Mouse (Mus musculus) layer of hippocampus, adult 8-10 months (tissue): ENCODE results near the gene Pradc1. TPM values are rescaled to one million over a fixed set of nuclear protein-coding genes. Genes with fewer than 3 reads are reported as not detected.
A peak's percentile ranks its signal among the peaks of the same experiment; 100 is the strongest.

Experiments
- DNase-seq, 2 experiments: peaks; one replicate each; pipeline ENCODE4 v3.0.0; 2022; ENCODE audit warnings: low spot score in 2 of 2
- total RNA-seq, 4 experiments: library from RNA; stranded (reverse); gene quantifications; 2 replicates each; pipeline ENCODE4 v1.2.4; 2022

The Pradc1 gene
- total RNA-seq, 4 experiments from 2014 or later, result 18.0 to 20.9 (median 18.0) TPM

- peak in 1 of 2 experiments; percentile 50 for DNase-seq
These were observed 54.6 kb downstream of the Pradc1 start for GRCm38 (mm10) chr6:85397165-85397564.

Other genes starting within 250 kb of the Pradc1 start
- gene Sfxn5, start 118.5 kb downstream of the Pradc1 start, total RNA-seq, result 100 to 1,000 TPM; 176 to 205 (median 188) TPM
- 10 to 100 TPM; 62.8 to 68.1 (median 65.7) TPM for gene Rab11fip5, start 77.3 kb downstream of the Pradc1 start, total RNA-seq
- gene Noto, start 28.1 kb downstream of the Pradc1 start, total RNA-seq, result not detected
- gene Smyd5, start 20.0 kb downstream of the Pradc1 start, total RNA-seq, result 10 to 100 TPM; 49.4 to 57.5 (median 53.2) TPM
- gene Cct7, start 456 bp downstream of the Pradc1 start, total RNA-seq, result 100 to 1,000 TPM; 214 to 247 (median 220) TPM
- gene Fbxo41, start 51.0 kb upstream of the Pradc1 start, total RNA-seq, result 10 to 100 TPM; 68.2 to 87.1 (median 81.3) TPM
- 10 to 100 TPM; 18.5 to 24.4 (median 20.1) TPM for gene Egr4, start 61.6 kb upstream of the Pradc1 start, total RNA-seq
- 10 to 100 TPM in 1 of 4 experiments, 1 to 10 TPM in 3; 7.2 to 10.1 (median 8.4) TPM for gene Alms1, start 135.6 kb upstream of the Pradc1 start, total RNA-seq